Mouse (Mus musculus) embryonic facial prominence, embryonic 12.5 days (tissue): ENCODE measurements at regions not wholly inside any gene's neighbourhood (a gene's known extent, or its start where the extent isn't known, plus 50 kb on each side); places are given as distances from the start of the nearest gene placed in this dataset.
A peak's percentile ranks its signal among the peaks of the same experiment; 100 is the strongest.

Experiments
- ATAC-seq: fragments of 200-750 bp; cut with Nextera tagmentation; 2 replicates; pipeline ENCODE4 v1.8.0; 2017; ENCODE audit not compliant: insufficient number of reproducible peaks, insufficient read depth, low FRiP score, low TSS enrichment
- H3K27ac ChIP-seq: fragments of 300-500 bp; sonication (generic); 2 replicates; pipeline ENCODE4 v1.5.1; 2016; ENCODE audit warnings: mild to moderate bottlenecking
- H3K27me3 ChIP-seq: fragments of 300-500 bp; sonication (generic); 2 replicates; pipeline ENCODE4 v1.6.1; 2016; ENCODE audit warnings: mild to moderate bottlenecking, moderate library complexity
- H3K36me3 ChIP-seq: fragments of 300-500 bp; sonication (generic); 2 replicates; pipeline ENCODE4 v1.6.1; 2016; ENCODE audit warnings: mild to moderate bottlenecking
- H3K4me1 ChIP-seq: fragments of 300-500 bp; sonication (generic); 2 replicates; pipeline ENCODE4 v1.6.1; 2016
- H3K4me2 ChIP-seq: fragments of 300-500 bp; sonication (generic); replicated peaks from 2 replicates; pipeline ENCODE4 v1.6.1; 2016; ENCODE audit warnings: mild to moderate bottlenecking, moderate library complexity
- H3K4me3 ChIP-seq: fragments of 300-500 bp; sonication (generic); 2 replicates; pipeline ENCODE4 v1.5.1; 2016; ENCODE audit warnings: mild to moderate bottlenecking
- H3K9ac ChIP-seq: fragments of 300-500 bp; sonication (generic); 2 replicates; pipeline ENCODE4 v1.6.1; 2016; ENCODE audit warnings: mild to moderate bottlenecking, moderate library complexity
- H3K9me3 ChIP-seq: fragments of 300-500 bp; sonication (generic); 2 replicates; pipeline ENCODE4 v1.6.1; 2016; ENCODE audit warnings: mild to moderate bottlenecking, moderate library complexity
- WGBS: fragments of 180-500 bp; shearing (Covaris S2); methylation state at CpG from one replicate; pipeline ENCODE4 v1.1.7; 2016; 5-methylcytosine and 5-hydroxymethylcytosine counted together

DNA sequence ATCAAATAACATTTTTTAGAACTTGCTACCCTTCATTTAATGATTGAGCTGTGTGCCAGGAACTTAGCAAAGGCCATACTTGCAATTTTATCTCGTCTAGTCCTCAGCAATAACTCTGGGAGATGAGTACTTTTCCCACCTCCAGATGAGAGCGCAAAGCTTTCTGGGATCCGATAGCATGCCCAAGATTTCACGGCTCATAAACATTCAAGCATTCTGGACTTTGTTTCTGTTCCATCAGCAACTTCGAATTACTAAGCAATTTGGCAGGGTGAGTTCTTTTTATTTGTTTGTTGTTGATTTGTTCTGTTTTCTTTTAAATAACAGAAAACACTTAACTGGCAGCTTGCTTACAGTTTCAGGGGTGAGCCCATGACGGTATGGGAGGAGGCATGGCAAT lies 224.6 kb upstream of the Bmper start:
- Histone ChIP-seq H3K4me1 (peaks cover 6% of the 10 kb centered on the region; the same call in 1 of the 2 replicates), H3K36me3 (no peaks in the 10 kb centered on the region), H3K9ac (no peak overlapping the region), H3K9me3 (no peaks in the 10 kb centered on the region), H3K4me3 (no peak overlapping the region), H3K27ac (no peak overlapping the region), H3K27me3 (0 out of 2 replicates have a peak, but pooled peaks cover 2% of the 10 kb centered on the region), H3K4me2 (no peak overlapping the region)
- WGBS: 78% methylated on average over 6 of the region's 6 CpGs
- ATAC-seq: no peak

DNA sequence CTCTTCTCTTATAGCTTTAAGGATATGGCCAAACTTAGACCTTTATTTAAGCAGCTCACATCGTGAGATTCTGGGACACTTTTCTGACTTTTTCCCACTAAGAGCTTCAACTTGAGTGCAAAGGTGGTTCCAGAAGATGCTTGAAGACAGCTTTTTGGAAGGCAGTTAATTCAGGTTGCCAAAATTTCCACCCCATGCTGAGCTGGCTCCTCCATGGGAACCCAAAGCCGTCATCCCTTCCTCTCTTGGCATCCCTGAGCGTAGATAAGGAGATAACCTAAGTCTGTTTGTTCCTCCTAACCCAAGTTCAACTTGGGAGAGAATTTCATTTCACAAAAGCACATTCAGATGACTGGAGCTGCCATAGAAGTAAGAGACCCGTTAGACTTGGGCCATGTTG lies 223.7 kb upstream of the Bmper start:
- no peak overlapping the region for H3K4me3 ChIP-seq
- no peak overlapping the region for H3K27ac ChIP-seq
- 88% methylated on average over 4 of the region's 4 CpGs for WGBS
- H3K4me1 ChIP-seq: peaks cover 1% of the 10 kb centered on the region
- H3K27me3 ChIP-seq: 0 out of 2 replicates have a peak, but pooled peaks cover 2% of the 10 kb centered on the region
- no peak overlapping the region for H3K9ac ChIP-seq
- H3K4me2 ChIP-seq: no peak overlapping the region
- no peak for ATAC-seq
- no peaks in the 10 kb centered on the region for H3K36me3 ChIP-seq
- H3K9me3 ChIP-seq: no peaks in the 10 kb centered on the region

DNA sequence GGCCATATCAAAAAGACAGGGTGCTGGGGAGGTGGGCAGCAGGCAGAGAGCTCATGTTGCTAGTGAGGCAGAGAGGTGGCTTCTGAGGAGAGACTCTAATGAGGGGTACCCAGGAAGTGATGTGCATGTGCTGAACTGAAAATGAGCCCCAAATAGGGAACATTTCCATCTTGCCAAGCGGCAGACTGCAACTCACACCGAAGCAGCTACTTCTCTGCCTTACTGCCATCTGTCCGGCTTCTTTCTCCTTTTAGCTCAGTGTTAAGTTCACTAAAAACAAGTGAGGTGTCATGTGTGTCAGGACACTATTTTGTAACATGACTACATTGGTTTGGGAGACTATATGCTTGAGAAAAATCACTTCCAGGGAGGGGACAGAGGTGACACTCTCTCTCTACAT lies 222.7 kb upstream of the Bmper start:
- Histone ChIP-seq H3K4me3 (no peak overlapping the region), H3K4me1 (peaks cover 11% of the 10 kb centered on the region), H3K4me2 (no peak overlapping the region), H3K9me3 (no peaks in the 10 kb centered on the region), H3K27ac (no peak overlapping the region), H3K27me3 (0 out of 2 replicates have a peak, but pooled peaks cover 2% of the 10 kb centered on the region), H3K9ac (no peak overlapping the region), H3K36me3 (no peaks in the 10 kb centered on the region)
- 81% methylated on average over 3 of the region's 3 CpGs for WGBS
- ATAC-seq: no peak

DNA sequence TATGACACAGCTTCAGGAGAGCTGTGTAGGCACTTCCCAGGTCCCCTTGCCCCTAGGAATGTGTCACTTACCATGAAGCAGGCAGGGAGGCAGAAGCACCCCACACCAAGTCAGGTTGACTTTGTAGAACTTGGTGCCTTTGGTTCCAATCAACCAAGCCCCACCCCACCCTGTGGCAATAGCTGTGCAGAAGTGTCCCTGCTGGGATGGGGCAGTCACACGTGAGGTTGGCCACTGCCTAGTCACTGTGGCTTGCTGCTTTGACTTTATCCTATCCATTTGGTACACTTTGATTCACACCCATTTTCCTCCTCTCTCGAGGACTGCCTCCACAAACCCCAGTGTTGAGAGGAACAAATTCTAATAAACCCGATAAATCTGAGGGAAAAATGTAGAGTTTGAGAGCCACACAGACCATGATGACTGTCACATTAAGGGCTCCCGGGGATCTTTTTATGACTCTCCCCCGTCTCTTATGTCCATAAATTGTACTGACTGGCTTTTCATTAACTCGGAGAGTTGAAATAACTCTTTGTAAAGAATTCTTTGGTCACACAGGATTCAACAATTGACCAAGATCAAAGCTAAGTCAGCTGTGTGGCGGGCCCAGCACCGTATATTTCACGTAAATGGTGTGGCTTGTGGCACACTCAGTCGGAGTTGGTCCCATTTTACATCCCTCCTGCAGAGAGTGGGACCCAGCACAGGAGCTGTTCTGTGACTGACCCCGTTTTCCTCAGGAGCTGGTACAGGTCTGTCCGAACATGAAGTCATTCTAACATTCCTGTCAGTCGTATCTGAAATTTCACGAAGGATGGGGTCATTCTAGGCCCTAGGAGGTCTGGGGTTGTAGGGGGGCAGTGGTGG lies 219.4 kb upstream of the Bmper start:
- Histone ChIP-seq H3K27ac (no peak overlapping the region), H3K4me3 (no peak overlapping the region), H3K9ac (no peak overlapping the region), H3K4me1 (peaks cover 24% of the 10 kb centered on the region), H3K27me3 (0 out of 2 replicates have a peak, but pooled peaks cover 2% of the 10 kb centered on the region), H3K9me3 (no peaks in the 10 kb centered on the region), H3K4me2 (no peak overlapping the region), H3K36me3 (no peaks in the 10 kb centered on the region)
- WGBS: 80% methylated on average over 14 of the region's 14 CpGs
- no peak for ATAC-seq

DNA sequence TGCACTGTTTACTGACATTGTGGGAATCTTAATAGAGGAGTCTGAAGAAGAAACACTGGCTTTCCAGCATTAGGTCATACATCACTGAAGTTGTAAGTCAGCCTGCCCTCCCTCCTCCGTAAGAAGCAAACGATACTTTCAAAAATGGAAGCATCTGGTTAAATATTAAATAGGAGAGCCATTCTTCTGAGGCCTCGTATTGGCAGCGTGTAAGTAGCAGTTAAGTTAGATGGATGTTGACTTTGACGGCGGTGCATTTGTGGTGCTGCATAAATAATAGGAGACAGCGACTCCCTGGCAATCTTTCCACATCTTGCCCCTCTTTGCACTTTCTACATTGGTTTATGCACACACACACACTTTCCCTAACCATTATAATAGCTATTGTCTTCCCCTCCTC lies 217.9 kb upstream of the Bmper start:
- no peak overlapping the region for H3K4me3 ChIP-seq
- no peak for ATAC-seq
- peak overlapping the region; percentile 69 for H3K27ac ChIP-seq
- no peak overlapping the region for H3K9ac ChIP-seq
- H3K36me3 ChIP-seq: no peaks in the 10 kb centered on the region
- H3K4me2 ChIP-seq: no peak overlapping the region
- 52% methylated on average over 7 of the region's 7 CpGs for WGBS
- H3K27me3 ChIP-seq: 0 out of 2 replicates have a peak, but pooled peaks cover 2% of the 10 kb centered on the region
- no peaks in the 10 kb centered on the region for H3K9me3 ChIP-seq
- H3K4me1 ChIP-seq: peaks cover 38% of the 10 kb centered on the region

DNA sequence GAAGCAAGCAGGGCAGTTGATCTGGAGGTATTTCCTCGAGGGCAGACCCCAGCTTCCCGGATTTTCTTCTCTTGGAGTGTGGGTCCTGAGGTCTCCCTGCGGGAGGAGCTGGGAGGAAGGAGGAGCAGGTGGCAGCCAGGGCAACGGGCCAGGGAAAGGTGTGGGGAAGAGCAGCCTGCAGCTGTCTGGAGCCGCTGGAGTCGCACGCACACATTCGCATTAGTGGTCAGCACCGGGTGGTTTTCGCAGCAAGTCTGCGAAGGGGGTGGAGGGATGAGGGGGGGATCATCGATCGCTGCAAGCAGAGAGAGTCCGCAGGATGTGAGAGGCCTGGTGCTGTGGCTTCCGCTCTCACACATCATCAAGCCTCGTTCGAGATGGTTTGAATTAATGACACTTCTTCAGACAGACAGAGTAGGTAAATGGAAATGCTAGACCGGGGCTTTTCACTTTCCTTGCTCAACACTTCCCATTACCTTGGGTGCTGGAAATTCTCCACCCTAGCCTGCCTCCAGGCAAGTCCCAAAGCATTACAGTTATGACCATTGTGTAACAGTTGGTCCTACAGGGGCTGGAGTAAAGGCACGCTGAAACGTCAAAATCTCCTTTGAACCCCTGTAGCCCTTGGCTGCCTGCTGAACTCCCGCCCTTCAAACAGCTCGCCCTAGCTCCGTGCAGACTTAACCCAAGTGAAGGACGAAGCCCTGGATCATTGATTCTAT lies 213.3 kb upstream of the Bmper start:
- Histone ChIP-seq H3K27ac (peak overlapping the region; percentile 46; the same call in 1 of the 2 replicates), H3K9me3 (no peaks in the 10 kb centered on the region), H3K36me3 (no peaks in the 10 kb centered on the region), H3K9ac (no peak overlapping the region), H3K4me3 (no peak overlapping the region), H3K27me3 (no peaks in the 10 kb centered on the region), H3K4me1 (peaks cover 53% of the 10 kb centered on the region), H3K4me2 (peak overlapping the region; percentile 34)
- no peak; the same call in 1 of the 2 replicates for ATAC-seq
- whole genome bisulfite sequencing: 5% methylated on average over 24 of the region's 24 CpGs

DNA sequence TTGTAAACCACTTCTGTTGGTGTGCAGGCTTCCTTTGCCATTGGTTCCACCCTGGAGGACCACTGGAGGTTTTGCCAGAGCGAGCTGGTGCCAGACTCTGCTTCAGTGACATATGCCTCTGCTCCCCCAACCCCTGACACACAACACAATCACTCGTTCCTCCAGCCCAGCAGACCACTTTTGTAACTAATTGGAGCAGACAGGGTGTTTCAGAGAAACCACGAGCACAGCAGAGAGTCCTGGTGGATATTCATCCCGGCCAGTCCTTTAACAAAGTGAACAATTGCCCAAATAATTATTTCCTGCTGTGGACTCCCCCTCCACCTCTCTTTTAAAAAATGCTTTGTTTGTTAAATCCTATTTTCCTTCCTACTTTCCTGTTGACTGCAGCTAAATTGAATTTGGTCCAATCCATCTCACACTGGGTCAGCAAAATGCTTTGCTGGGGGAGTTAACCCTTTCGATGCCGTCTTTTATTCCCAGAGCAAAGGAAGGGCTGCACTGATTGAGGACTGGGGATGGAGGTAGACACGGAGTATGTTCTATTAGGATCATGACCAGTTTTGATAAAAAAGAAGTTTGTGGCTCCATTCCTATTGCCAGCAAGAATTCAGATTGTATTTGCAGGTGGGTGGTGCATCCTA lies 211.4 kb upstream of the Bmper start:
- Histone ChIP-seq H3K4me2 (peak overlapping the region; percentile 21), H3K27ac (peak overlapping the region; percentile 67), H3K4me1 (peaks cover 39% of the 10 kb centered on the region), H3K4me3 (no peak overlapping the region), H3K36me3 (no peaks in the 10 kb centered on the region), H3K27me3 (no peaks in the 10 kb centered on the region), H3K9ac (no peak overlapping the region), H3K9me3 (no peaks in the 10 kb centered on the region)
- WGBS: 11% methylated on average over 7 of the region's 7 CpGs
- peak; percentile 18; the same call in 1 of the 2 replicates for ATAC-seq

DNA sequence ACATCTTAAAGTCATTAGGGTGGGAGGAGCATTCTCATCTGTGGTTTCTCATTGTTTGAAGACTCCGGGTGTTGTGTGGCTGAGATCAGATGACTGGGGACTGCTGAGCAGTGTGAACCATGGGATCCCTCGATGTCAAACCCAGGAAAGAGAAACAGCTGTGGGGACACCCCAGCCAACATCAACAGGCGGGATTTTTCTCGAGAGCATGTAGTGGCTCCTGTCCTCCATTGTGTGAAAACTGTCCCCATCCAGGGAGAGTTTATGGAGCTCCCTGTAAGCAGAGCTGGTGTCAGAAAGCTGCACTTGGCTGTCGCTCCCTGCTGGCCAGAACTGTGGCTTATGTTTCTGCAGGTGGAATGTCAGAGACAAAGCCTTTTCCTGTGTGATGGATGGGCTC lies 210.7 kb upstream of the Bmper start:
- Histone ChIP-seq H3K4me2 (peak overlapping the region; percentile 21; the same call in 1 of the 2 replicates), H3K4me3 (no peak overlapping the region), H3K27ac (peak overlapping the region; percentile 67; the same call in 1 of the 2 replicates), H3K36me3 (no peaks in the 10 kb centered on the region), H3K27me3 (no peaks in the 10 kb centered on the region), H3K9me3 (no peaks in the 10 kb centered on the region), H3K9ac (no peak overlapping the region), H3K4me1 (peaks cover 39% of the 10 kb centered on the region)
- 3% methylated on average over 5 of the region's 5 CpGs for WGBS
- no peak for ATAC-seq

DNA sequence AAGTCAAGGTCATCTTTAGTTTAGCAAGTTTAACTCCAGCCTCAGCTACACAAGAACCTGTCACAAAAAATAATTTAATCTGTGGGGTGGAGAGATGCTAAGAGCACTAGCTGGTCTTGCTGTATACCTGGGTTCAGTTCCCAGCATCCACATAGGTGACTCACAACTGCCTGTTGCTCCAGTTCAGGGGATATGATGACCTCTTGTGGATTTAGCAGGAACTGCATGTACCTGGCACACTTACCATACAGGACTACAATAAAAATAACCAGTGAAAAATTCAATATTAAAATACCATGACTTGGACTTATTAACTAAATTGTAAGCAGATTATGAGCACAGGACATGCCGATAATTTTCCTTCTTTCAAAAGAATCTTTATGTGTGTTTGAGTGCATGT lies 206.1 kb upstream of the Bmper start:
- WGBS: 80% methylated on average over 1 of the region's 1 CpGs
- no peak for ATAC-seq
- Histone ChIP-seq H3K4me3 (no peak overlapping the region), H3K9ac (no peak overlapping the region), H3K4me2 (no peak overlapping the region), H3K27ac (no peak overlapping the region), H3K9me3 (no peaks in the 10 kb centered on the region), H3K36me3 (no peaks in the 10 kb centered on the region), H3K27me3 (no peaks in the 10 kb centered on the region), H3K4me1 (peaks cover 9% of the 10 kb centered on the region)

DNA sequence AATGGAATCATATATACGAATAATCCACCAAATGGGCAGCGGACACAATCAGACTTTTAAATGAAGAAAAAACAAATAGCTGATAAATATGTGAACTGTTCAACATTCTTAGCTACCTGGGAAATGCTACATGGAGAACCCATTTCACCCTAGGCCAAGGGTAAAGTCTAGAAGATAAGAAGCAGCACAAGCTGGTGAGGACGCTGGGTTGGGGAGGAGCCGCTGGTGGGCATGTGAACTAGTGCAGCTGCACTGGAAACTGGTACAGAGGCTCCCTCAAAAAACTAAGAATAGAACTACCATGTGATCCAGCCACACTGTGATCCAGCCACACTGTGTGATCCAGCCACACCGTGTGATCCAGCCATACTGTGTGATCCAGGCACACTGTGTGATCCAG lies 198.8 kb upstream of the Bmper start:
- H3K27ac ChIP-seq: no peak overlapping the region
- H3K36me3 ChIP-seq: no peaks in the 10 kb centered on the region
- no peak overlapping the region for H3K4me2 ChIP-seq
- no peaks in the 10 kb centered on the region for H3K9me3 ChIP-seq
- H3K4me3 ChIP-seq: no peak overlapping the region
- H3K4me1 ChIP-seq: no peaks in the 10 kb centered on the region
- no peak overlapping the region for H3K9ac ChIP-seq
- no peaks in the 10 kb centered on the region for H3K27me3 ChIP-seq
- 88% methylated on average over 5 of the region's 5 CpGs for WGBS
- ATAC-seq: no peak

DNA sequence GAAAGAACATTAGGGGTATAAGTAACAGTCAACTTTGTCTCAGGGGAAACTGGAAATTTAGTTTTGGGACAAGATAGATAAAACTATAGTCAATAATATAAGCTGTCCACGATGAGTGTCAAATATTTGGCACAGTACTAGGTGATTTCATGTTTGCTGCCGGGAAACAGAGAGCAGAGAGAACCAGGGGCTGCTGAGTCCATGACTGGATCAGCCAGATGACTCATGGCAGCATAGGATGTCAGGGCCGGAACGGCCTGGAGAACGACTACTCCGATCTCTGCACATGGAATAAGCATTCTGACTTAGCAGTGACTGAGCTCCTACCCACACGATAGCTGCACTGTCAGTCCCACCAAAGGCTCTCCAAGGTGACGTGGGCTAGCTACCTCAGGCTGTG lies 197.6 kb upstream of the Bmper start:
- ATAC-seq: no peak
- Histone ChIP-seq H3K36me3 (no peaks in the 10 kb centered on the region), H3K9me3 (no peaks in the 10 kb centered on the region), H3K4me2 (no peak overlapping the region), H3K4me1 (peaks cover 4% of the 10 kb centered on the region; the same call in 1 of the 2 replicates), H3K9ac (no peak overlapping the region), H3K27ac (no peak overlapping the region), H3K4me3 (no peak overlapping the region), H3K27me3 (no peaks in the 10 kb centered on the region)
- WGBS: 90% methylated on average over 8 of the region's 8 CpGs
